Mouse (Mus musculus) spleen, embryonic (tissue): ENCODE data around the gene Stard10.

Experiments
- CTCF ChIA-PET: fragments of 350-600 bp; sonication (Branson Sonifier 250); formaldehyde crosslinking; loops from one replicate; lab custom pipeline; 2022; lab: Charles Lee

The Stard10 gene

GRCm38 (mm10) chr7:101317014-101317413 lies at the start of gene Stard10:
Stard10 (plus strand) TSS chr7:101317086.
- CTCF ChIA-PET = no interaction called here

- CTCF ChIA-PET = interaction anchor here (0.7 kb wide), 1 partner anchor 105 kb away, joined by 5 read pairs; no protein-coding TSS in a partner anchor
These were observed 49.2 kb upstream of the Stard10 start for GRCm38 (mm10) chr7:101267457-101268259.

GRCm38 (mm10) chr7:101271602-101272001 lies 45.3 kb upstream of the Stard10 start:
- CTCF ChIA-PET = interaction anchor here (0.5 kb wide), 1 partner anchor 20 kb away, joined by 3 read pairs; no protein-coding TSS in a partner anchor

GRCm38 (mm10) chr7:101272466-101273160 lies 44.3 kb upstream of the Stard10 start:
- CTCF ChIA-PET = no interaction called here

GRCm38 (mm10) chr7:101282721-101283120 lies 34.2 kb upstream of the Stard10 start:
- CTCF ChIA-PET = no interaction called here

- CTCF ChIA-PET = no interaction called here
These were observed 32.4 kb upstream of the Stard10 start for GRCm38 (mm10) chr7:101284504-101284903.

GRCm38 (mm10) chr7:101286891-101287290 lies 30.0 kb upstream of the Stard10 start:
- CTCF ChIA-PET = no interaction called here

- CTCF ChIA-PET = interaction anchor here (0.5 to 1.5 kb wide), 6 partner anchors 14 to 751 kb away, joined by 3 to 10 read pairs (median 4); partner anchors contain the start of gene Atg16l2
These were observed 29.1 kb upstream of the Stard10 start for GRCm38 (mm10) chr7:101287820-101288219.

- CTCF ChIA-PET = interaction anchor here (0.6 to 1.5 kb wide), 8 partner anchors 13 to 752 kb away, joined by 3 to 10 read pairs (median 6); partner anchors contain the start of gene Atg16l2
These were observed 28.4 kb upstream of the Stard10 start for GRCm38 (mm10) chr7:101288436-101288835.

GRCm38 (mm10) chr7:101290401-101290800 lies 26.5 kb upstream of the Stard10 start:
- CTCF ChIA-PET = no interaction called here

GRCm38 (mm10) chr7:101291211-101291610 lies 25.7 kb upstream of the Stard10 start:
- CTCF ChIA-PET = no interaction called here

- CTCF ChIA-PET = interaction anchor here (0.6 kb wide), 1 partner anchor 20 kb away, joined by 3 read pairs; no protein-coding TSS in a partner anchor
These were observed 25.2 kb upstream of the Stard10 start for GRCm38 (mm10) chr7:101291641-101292040.

- CTCF ChIA-PET = interaction anchor here (0.6 kb wide), 1 partner anchor 20 kb away, joined by 3 read pairs; no protein-coding TSS in a partner anchor
These were observed 24.8 kb upstream of the Stard10 start for GRCm38 (mm10) chr7:101292086-101292485.

- CTCF ChIA-PET = no interaction called here
These were observed 24.2 kb upstream of the Stard10 start for GRCm38 (mm10) chr7:101292696-101293095.

- CTCF ChIA-PET = no interaction called here
These were observed 23.7 kb upstream of the Stard10 start for GRCm38 (mm10) chr7:101293138-101293537.

GRCm38 (mm10) chr7:101293611-101294010 lies 23.3 kb upstream of the Stard10 start:
- CTCF ChIA-PET = interaction anchor here (0.7 kb wide), 1 partner anchor 40 kb away, joined by 5 read pairs; no protein-coding TSS in a partner anchor

- CTCF ChIA-PET = no interaction called here
These were observed 21.4 kb upstream of the Stard10 start for GRCm38 (mm10) chr7:101295438-101295837.

- CTCF ChIA-PET = no interaction called here
These were observed 20.4 kb upstream of the Stard10 start for GRCm38 (mm10) chr7:101296252-101297022.

- CTCF ChIA-PET = interaction anchor here (0.7 kb wide), 1 partner anchor 101 kb away, joined by 3 read pairs; no protein-coding TSS in a partner anchor
These were observed 19.9 kb upstream of the Stard10 start for GRCm38 (mm10) chr7:101297023-101297405.

GRCm38 (mm10) chr7:101298375-101298774 lies 18.5 kb upstream of the Stard10 start:
- CTCF ChIA-PET = interaction anchor here (0.7 kb wide), 1 partner anchor 43 kb away, joined by 3 read pairs; no protein-coding TSS in a partner anchor

- CTCF ChIA-PET = interaction anchor here (0.6 to 1.3 kb wide), 4 partner anchors 13 to 111 kb away, joined by 3 to 10 read pairs (median 4); no protein-coding TSS in a partner anchor
These were observed 15.5 kb upstream of the Stard10 start for GRCm38 (mm10) chr7:101301361-101301880.
